Mouse (Mus musculus): ENCODE measurements around the gene Gm8126. TPM values are rescaled to one million over a fixed set of nuclear protein-coding genes. Genes with fewer than 3 reads are reported as not detected.

Gene Gm8126
- total RNA-seq, 2 experiments from 2014 or later = not detected

Other genes starting within 250 kb of the Gm8126 start
- gene Gm10376, start 243.0 kb upstream of the Gm8126 start, total RNA-seq (2021) = not detected
- not detected for gene Gm8094, start 182.0 kb upstream of the Gm8126 start, total RNA-seq (2021)
- not detected for gene Gm8104, start 158.0 kb upstream of the Gm8126 start, total RNA-seq (2021)
- not detected for gene Gm7233, start 78.8 kb upstream of the Gm8126 start, total RNA-seq (2021)
- not detected for gene Gm8122, start 23.3 kb upstream of the Gm8126 start, total RNA-seq (2021)
- not detected for gene Gm9732, start 16.4 kb downstream of the Gm8126 start, total RNA-seq (2021)
- not detected for gene Gm8127, start 35.2 kb downstream of the Gm8126 start, total RNA-seq (2021)
- not detected for gene 1700001F09Rik, start 89.2 kb downstream of the Gm8126 start, total RNA-seq (2021)
- not detected for gene Gm8138, start 157.7 kb downstream of the Gm8126 start, total RNA-seq (2021)